Mouse (Mus musculus) kidney, postnatal 0 days (tissue): ENCODE measurements at regions not wholly inside any gene's neighbourhood (a gene's known extent, or its start where the extent isn't known, plus 50 kb on each side); places are given as distances from the start of the nearest gene placed in this dataset.
A peak's percentile ranks its signal among the peaks of the same experiment; 100 is the strongest.

ENCODE experiments used
- ATAC-seq: fragments of 200-750 bp; cut with Nextera tagmentation; replicated peaks from 2 replicates; pipeline ENCODE4 v1.8.0; 2017; ENCODE audit warnings: low read depth, moderate number of reproducible peaks, moderate TSS enrichment, moderate library complexity; ENCODE audit not compliant: low FRiP score
- DNase-seq: peaks from one replicate; pipeline ENCODE4 v3.0.0-alpha.2; 2016; ENCODE audit warnings: low spot score
- H3K27ac ChIP-seq: fragments of 300-500 bp; sonication (generic); 2 replicates; pipeline ENCODE4 v1.5.1; 2014; ENCODE audit warnings: mild to moderate bottlenecking
- H3K27me3 ChIP-seq: fragments of 300-500 bp; sonication (generic); 2 replicates; pipeline ENCODE4 v1.6.1; 2014; ENCODE audit warnings: low read length, mixed read lengths; ENCODE audit not compliant: insufficient read depth
- H3K36me3 ChIP-seq: fragments of 300-500 bp; sonication (generic); 2 replicates; pipeline ENCODE4 v1.6.1; 2014; ENCODE audit warnings: low read length, mixed read lengths; ENCODE audit not compliant: insufficient read depth
- H3K4me1 ChIP-seq: fragments of 300-500 bp; sonication (generic); replicated peaks from 2 replicates; pipeline ENCODE4 v1.6.1; 2014; ENCODE audit warnings: antibody characterized with exemption, low read length, mixed read lengths; ENCODE audit not compliant: insufficient read depth
- H3K4me2 ChIP-seq: fragments of 300-500 bp; sonication (generic); 2 replicates; pipeline ENCODE4 v1.6.1; 2014; ENCODE audit warnings: mild to moderate bottlenecking, low read length, moderate library complexity, mixed read lengths
- H3K4me3 ChIP-seq: fragments of 300-500 bp; sonication (generic); replicated peaks from 2 replicates; pipeline ENCODE4 v1.5.1; 2014; ENCODE audit warnings: low read depth, low read length
- H3K9ac ChIP-seq: fragments of 300-500 bp; sonication (generic); 2 replicates; pipeline ENCODE4 v1.6.1; 2014; ENCODE audit warnings: low read depth, low read length
- H3K9me3 ChIP-seq: fragments of 300-500 bp; sonication (generic); replicated peaks from 2 replicates; pipeline ENCODE4 v1.6.1; 2016; ENCODE audit warnings: low read length, inconsistent platforms, mixed read lengths
- CTCF ChIP-seq: IDR thresholded peaks from 2 replicates; pipeline ENCODE4 v1.5.1; 2016; ENCODE audit warnings: antibody characterized with exemption, low read depth, mild to moderate bottlenecking, moderate library complexity
- WGBS: fragments of 180-500 bp; shearing (Covaris S2); extraction: QIAGEN DNeasy Blood & Tissue Kit; methylation state at CpG from one replicate; pipeline ENCODE4 v1.1.7; 2014; 5-methylcytosine and 5-hydroxymethylcytosine counted together

GRCm38 (mm10) chr15:7459992-7460820 lies 62.0 kb upstream of the Egflam start:
- ATAC-seq (0 out of 2 replicates have a peak, but pooled peaks have one; percentile 6), DNase-seq (peak; percentile 90)
- H3K4me3 ChIP-seq: no peak overlapping the region
- no peaks in the 10 kb centered on the region for H3K9me3 ChIP-seq
- no peaks in the 10 kb centered on the region for H3K36me3 ChIP-seq
- H3K27me3 ChIP-seq: no peaks in the 10 kb centered on the region
- H3K4me2 ChIP-seq: no peak overlapping the region
- no peaks in the 10 kb centered on the region for H3K4me1 ChIP-seq
- WGBS: 19% methylated on average over 9 of the region's 9 CpGs
- H3K9ac ChIP-seq: no peak overlapping the region
- no peak overlapping the region for H3K27ac ChIP-seq
- peak; percentile 94 for TF ChIP-seq CTCF

- no peaks in the 10 kb centered on the region for H3K9me3 ChIP-seq
- H3K4me3 ChIP-seq: no peak overlapping the region
- H3K36me3 ChIP-seq: no peaks in the 10 kb centered on the region
- no peak; the same call in 1 of the 2 replicates for TF ChIP-seq CTCF
- H3K27me3 ChIP-seq: no peaks in the 10 kb centered on the region
- peak overlapping the region; percentile 21; the same call in 1 of the 2 replicates for H3K4me2 ChIP-seq
- DNase-seq (peak; percentile 78), ATAC-seq (peak; percentile 47)
- H3K4me1 ChIP-seq: no peaks in the 10 kb centered on the region
- no peak overlapping the region for H3K27ac ChIP-seq
- 45% methylated on average over 18 of the region's 18 CpGs for WGBS
- no peak overlapping the region for H3K9ac ChIP-seq
These were observed 64.4 kb upstream of the Egflam start for GRCm38 (mm10) chr15:7462549-7462948.

- H3K4me2 ChIP-seq: no peak overlapping the region
- no peak for TF ChIP-seq CTCF
- no peak overlapping the region for H3K4me3 ChIP-seq
- H3K27ac ChIP-seq: no peak overlapping the region
- H3K36me3 ChIP-seq: no peaks in the 10 kb centered on the region
- DNase-seq (peak; percentile 73), ATAC-seq (peak; percentile 44; the same call in 1 of the 2 replicates)
- no peaks in the 10 kb centered on the region for H3K27me3 ChIP-seq
- no peaks in the 10 kb centered on the region for H3K4me1 ChIP-seq
- WGBS: 36% methylated on average over 15 of the region's 15 CpGs
- H3K9ac ChIP-seq: no peak overlapping the region
- H3K9me3 ChIP-seq: no peaks in the 10 kb centered on the region
These were observed 65.5 kb upstream of the Egflam start for GRCm38 (mm10) chr15:7463444-7464350.

GRCm38 (mm10) chr15:7480211-7480610 lies 82.0 kb upstream of the Egflam start:
- Histone ChIP-seq H3K4me3 (no peak overlapping the region), H3K27me3 (no peaks in the 10 kb centered on the region), H3K4me2 (no peak overlapping the region), H3K27ac (no peak overlapping the region), H3K4me1 (0 out of 2 replicates have a peak, but pooled peaks cover 3% of the 10 kb centered on the region), H3K9ac (no peak overlapping the region), H3K9me3 (no peaks in the 10 kb centered on the region), H3K36me3 (no peaks in the 10 kb centered on the region)
- no peak for ATAC-seq
- no peak for DNase-seq
- 20% methylated on average over 11 of the region's 11 CpGs for WGBS
- TF ChIP-seq CTCF: no peak

- WGBS: 43% methylated on average over 5 of the region's 5 CpGs
- ATAC-seq: 0 out of 2 replicates have a peak, but pooled peaks have one; percentile 43
These were observed 82.6 kb upstream of the Egflam start for GRCm38 (mm10) chr15:7480792-7481210.

GRCm38 (mm10) chr15:7483686-7484085 lies 85.5 kb upstream of the Egflam start:
- no peak overlapping the region for H3K27ac ChIP-seq
- WGBS: 72% methylated on average over 5 of the region's 5 CpGs
- H3K4me2 ChIP-seq: no peak overlapping the region
- ATAC-seq: no peak
- no peaks in the 10 kb centered on the region for H3K36me3 ChIP-seq
- no peak overlapping the region for H3K4me3 ChIP-seq
- no peak overlapping the region for H3K9ac ChIP-seq
- no peak for TF ChIP-seq CTCF
- no peak for DNase-seq
- no peaks in the 10 kb centered on the region for H3K27me3 ChIP-seq
- no peaks in the 10 kb centered on the region for H3K9me3 ChIP-seq
- 0 out of 2 replicates have a peak, but pooled peaks cover 3% of the 10 kb centered on the region for H3K4me1 ChIP-seq

More at GRCm38 (mm10) chr15:7480792-7481210, 82.6 kb upstream of the Egflam start:
- Histone ChIP-seq H3K9me3 (no peaks in the 10 kb centered on the region), H3K4me1 (0 out of 2 replicates have a peak, but pooled peaks cover 3% of the 10 kb centered on the region), H3K27ac (no peak overlapping the region), H3K36me3 (no peaks in the 10 kb centered on the region), H3K9ac (no peak overlapping the region), H3K4me2 (no peak overlapping the region), H3K27me3 (no peaks in the 10 kb centered on the region), H3K4me3 (no peak overlapping the region)
- TF ChIP-seq CTCF: 0 out of 2 replicates have a peak, but pooled peaks have one; percentile 30
- no peak for DNase-seq
